Mouse (Mus musculus) cerebellum, postnatal 10 days (tissue): ENCODE measurements at regions not wholly inside any gene's neighbourhood (a gene's known extent, or its start where the extent isn't known, plus 50 kb on each side); places are given as distances from the start of the nearest gene placed in this dataset.
"Not testable (repeated sequence)": the region's sequence is repeated elsewhere in the genome, so short reads cannot be mapped to it uniquely, and the experiment has no call there.

ENCODE experiments used
- DNase-seq, 2 experiments: peaks; one replicate each; pipeline ENCODE4 v3.0.0; 2021; ENCODE audit warnings: mixed read lengths in 2 of 2

DNA sequence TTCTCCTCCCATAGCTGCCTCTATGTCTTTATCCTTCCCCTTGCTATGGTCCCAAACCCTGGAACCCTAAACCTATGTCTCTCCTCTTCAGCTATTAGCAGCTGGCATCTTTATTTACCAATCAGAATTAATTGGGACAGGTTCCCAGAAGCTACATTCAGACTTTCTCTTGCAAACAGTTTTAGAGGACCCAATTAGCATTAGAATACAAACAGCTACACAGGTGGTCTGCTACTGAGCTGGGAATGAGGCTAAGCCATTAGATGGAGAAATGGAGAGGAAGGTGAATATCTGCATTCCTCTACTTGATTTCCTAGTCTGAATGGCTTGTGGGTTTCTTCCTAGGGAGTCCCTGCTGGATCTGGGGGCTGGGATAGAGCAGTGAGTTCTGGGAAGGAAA lies 611.9 kb downstream of the A830018L16Rik start:
- DNase-seq: no peak

DNA sequence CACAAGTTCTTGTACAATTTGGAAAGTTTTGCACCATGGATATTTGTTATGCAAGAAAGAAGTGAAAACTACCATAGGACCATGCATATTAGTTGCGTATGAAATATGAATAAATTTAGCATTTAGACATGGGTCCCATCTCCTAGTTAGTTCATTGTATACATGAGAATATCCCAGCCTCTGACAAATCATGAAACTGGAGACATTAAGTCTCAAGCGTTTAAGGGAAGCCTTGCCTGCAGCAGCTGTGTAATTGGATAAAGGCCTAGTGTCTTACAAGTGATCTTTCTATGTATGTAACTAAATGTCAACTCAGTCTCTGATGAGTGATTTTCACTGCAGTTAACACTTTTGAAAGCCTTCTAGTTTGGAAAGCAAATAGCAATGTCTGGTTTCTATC lies 613.5 kb downstream of the A830018L16Rik start:
- no peak for DNase-seq

DNA sequence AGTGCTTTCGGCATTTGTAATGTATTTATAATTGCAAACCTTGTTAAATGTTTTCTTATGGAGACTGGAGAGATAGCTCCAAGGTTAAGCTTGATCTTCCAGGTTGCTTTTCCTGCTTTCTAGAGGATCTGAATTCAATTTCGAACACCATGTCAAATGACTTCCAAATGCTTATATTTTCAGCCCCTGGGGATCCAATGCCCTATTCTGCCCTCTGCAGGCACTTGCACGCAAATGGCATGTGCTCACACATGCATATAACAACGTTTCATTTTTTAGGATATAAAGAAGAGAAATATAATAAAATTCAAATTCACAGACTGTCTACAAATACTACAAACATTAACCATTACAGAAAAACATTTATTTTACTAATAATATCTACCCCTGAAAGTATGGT lies 614.2 kb downstream of the A830018L16Rik start:
- DNase-seq: no peak

DNA sequence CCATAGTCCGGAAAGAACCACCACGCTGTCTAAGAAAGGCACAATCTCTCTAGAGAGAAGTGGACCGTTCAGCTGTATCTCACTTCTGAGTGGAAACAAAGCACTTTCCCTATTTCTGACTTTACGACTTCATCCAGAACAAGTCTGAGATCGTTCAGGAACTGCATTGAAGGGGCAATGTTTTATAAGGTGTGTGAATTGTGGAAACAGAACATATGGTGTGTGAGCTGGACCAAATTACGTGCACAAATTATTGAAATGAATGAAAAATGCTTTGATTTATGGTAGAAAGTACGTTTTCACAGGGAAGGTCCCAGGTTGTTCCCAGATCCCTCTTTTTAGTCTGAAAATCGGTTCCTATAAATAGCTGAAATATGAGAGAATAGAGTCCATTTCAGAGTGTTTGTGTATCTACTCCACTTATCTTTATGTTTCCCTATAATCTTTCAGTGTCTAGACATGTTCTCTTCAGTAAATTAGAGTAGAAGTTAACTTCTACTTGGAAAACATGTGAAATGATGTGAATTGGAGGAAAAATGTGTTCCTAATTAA lies 638.1 kb downstream of the A830018L16Rik start:
- no peak for DNase-seq

DNA sequence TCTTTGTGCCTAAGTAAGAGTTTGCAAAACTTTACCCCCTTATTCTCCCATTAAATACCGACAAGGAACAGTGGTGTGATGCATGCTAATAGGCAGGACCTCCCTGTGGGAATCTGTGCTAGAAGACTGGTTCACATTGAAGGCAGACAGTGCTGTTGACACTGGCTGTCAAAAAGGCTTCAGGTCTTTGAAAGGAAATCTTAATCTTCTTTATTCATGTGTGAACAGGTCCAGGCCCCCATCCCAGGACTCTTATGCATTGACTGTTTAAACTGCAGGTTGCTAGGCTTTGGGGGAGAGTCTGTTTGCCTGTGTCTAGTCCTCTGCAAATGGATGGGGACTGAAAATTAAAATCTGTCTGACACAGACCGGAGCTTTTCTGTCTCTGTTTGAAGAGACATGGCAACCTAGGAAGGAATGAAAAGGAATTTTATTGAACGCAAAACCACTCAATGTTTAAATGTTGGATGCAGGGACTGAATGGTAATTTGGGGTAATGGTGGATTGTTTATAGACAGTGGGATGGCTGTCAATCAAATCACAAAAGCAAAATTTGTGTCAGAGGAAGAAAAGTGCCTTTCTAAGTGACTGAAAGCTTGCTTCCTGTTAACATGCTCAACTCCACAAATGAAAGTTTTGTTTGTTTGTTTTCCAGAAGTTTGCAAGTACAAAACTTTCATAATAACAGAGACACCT lies 642.1 kb downstream of the A830018L16Rik start:
- DNase-seq: peak; percentile 2 to 5

DNA sequence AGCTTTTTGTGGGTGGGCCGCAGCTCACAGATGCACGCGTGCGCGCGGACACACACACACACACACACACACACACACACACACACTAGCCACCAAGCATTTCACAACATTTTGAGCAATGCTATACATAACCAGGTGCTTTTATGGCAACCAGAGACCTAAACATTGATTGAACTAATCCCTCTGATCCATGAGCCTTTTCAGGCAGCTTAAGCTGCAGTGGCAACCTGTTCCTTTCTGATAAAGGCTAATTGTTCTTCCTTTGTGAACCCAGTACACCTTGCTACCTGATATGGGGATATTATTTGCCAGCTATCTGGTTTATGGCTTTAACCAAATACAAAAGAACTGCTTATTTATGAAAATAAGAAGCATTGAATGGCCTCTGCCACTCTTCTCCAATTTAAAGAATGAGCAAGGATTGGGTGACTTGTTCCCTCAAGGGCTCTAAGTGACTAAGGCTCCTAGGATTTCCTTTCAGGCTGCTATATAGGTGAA lies 651.2 kb downstream of the A830018L16Rik start:
- DNase-seq: no peak

DNA sequence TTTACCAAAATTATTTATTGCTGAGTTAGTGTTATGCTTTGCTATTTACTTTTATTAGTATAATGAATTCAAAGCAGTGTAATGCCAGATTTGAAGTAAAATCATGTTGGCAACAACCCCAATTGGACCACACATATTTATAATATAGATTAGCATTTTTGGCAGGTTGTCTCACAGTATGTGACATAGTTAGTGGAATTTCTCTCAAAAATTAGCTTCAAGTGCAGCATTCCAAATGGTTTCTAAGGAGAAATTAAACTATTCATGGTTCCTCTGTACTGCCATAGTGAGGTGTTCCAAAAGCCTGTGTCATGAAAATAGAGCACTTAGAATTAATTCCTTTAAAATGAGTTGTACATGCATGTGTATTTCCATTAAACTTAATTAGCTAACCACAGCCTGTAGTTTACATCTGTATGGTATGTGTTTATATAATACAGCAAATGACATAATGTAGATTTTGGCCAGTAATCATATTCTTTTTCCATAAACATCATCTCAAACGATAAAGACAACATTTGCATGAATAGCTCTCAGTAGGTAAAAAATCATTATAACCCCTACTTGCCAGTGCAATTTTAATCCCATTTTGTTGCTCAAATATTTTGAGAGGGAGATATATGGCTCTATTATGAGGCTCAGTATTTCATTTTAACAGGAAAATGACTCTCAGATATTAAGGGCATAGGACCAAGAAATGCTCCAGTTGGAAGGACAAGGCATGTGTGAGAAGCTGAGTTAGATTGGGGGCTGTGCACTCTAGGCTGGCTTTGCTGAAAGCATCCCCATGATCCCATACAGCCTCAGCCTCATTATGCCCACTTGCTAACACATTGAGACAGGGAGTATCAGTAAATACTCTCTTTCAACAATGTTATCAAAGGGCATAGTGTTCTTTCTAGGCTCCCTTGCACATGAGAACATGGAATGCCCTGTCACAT lies 678.9 kb downstream of the A830018L16Rik start:
- peak in 1 of 2 experiments; percentile 1 for DNase-seq

DNA sequence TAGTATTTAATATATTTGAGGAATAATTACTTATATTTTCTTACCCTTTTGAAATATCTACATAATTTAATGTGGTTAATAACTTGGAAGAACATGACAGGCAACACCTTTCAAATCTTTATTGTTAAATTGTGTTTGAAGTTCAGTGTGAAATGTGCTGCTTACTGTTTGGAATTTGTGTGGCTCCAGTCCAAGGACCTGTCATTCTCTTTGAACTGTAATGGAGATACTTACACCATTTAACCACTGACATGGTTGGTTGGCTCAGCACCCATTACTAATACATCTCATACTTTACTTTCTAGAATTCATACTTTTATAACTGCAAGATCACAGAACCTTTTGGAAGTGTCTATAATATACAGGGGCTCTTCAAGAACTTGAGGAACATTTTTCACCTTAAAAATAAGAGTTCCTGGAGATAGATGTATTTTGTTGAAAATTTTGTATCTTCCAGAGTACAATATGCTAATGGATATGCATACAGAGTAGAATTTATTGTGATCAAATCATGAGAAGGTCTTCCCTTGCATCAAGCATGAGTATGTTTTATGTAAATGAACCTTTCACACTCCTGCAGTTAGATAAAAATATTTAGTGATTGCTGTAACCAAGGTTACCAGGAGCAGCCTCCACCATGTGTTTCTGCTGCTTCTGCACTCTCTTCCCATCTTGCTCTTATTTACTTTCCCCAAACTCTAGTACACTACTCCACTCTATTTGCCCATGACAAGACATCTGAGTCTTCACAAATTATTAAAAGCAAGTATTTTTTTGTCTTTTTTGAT lies 701.3 kb downstream of the A830018L16Rik start:
- DNase-seq: no peak

DNA sequence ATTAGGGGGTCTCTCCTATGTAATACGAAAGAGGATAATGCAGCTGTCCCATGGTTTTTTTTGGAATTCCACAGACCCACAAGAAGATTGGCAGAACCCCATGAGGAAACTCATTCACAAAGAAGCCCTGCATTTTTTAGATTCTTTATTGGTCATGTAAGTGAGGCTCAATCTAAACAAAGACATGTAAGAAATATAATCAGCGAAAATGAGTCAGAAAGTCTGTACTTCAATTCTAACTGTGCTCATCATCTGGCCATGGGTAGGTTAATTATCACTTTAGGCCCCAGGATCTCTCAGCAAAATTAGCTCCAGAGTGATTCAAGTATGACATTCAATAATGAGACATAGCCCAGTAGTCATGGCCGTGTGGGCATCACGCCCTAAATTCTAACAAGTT lies 703.2 kb downstream of the A830018L16Rik start:
- DNase-seq: no peak

DNA sequence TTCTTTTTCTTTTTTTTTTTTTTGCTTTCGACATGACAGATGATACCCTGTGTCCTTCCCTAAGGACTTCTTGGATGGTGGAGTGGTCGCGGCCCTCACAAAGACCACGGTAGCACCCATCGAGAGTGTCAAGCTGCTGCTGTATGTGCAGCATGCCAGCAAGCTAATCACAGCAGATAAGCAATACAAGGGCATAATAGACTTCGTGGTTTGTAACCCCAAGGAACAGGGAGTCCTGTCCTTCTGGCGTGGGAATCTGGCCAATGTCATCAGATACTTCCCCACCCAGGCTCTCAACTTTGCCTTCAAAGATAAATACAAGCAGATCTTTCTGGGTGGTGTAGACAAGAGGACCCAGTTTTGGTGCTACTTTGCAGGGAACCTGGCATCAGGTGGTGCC lies 707.0 kb downstream of the A830018L16Rik start:
- DNase-seq: no peak

DNA sequence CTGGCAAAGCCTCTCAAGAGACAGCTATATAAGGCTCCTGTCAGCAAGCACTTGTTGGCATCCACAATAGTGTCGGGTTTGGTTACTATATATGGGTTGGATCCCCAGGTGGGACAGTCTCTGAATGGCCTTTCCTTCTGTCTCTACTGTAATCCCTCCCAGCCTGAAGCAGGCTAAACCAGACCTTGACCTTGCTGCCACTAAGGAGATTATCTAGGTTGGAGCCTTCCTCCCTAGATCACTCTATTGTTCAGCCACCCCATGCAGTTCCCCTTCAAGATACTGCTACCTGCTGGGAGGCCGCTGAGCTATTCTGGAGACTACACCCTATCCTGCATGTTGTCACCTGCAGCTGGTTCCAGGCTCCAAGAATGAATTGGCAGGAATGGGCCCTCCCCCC lies 712.7 kb downstream of the A830018L16Rik start:
- DNase-seq: not testable (repeated sequence)

DNA sequence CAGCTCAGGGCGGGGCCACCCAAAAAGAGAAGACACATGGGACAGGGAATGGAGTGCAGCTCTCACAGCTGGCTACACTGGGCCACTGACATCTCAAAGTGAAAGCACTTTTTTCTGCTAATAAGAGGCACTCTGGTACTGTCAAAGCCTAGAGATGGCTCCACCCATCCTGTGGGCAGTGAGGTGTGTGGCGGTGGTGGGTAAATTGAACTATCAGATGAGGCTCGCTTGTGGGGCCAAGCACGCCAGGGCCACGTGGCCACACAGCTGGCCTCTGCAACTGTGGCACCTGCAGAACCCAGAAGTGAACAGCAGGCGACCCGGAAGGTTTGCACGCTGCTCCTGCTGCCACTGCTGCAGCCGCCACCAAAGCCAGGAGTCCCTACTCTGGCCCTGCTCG lies 756.6 kb downstream of the A830018L16Rik start:
- DNase-seq: no peak

DNA sequence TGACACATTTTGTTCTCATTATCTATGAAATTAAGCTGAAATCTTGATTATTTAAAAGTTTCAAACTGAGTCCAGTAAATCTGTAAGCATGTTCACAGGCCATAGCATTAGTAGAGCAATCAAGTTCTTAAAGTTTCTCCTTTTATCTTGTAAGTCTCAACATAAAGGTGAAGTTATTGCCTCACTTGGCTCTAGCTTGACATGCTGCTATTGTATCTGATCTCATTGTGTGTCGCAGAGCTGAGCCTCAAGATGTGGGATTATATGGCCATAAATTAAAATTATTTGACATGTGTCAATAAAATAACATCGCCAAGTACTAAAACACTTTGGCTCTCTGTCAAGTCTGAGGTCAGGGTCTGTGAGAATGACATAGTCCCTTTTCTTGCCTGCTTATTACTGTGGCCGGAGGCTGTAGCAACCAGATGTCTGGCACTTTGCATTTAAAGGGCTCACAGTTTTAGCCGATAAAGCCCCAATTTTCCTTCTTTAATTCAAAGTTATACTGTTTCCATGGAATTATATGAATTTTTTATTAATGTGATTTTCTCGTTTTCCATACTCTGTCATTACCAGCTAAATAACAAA lies 775.8 kb downstream of the A830018L16Rik start:
- DNase-seq: peak in 1 of 2 experiments; percentile 3

DNA sequence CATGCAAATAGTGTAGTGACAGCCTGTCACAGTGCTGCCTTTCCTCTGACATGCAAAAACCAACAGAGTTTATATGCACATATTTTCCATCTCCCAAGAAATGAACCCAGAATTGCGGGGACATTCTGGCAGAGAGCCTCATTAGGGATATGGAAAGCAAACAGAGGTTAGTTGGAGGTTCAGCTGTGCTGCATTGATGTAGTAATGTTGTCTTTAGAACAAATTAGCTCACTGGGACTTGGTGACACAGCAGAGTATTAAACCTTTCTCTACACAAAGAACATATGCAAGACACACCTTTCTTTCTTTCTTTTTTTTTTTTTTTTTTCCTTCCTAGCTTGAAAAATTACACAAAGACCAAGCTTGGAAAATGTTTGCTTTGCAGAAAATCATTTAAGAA lies 778.7 kb downstream of the A830018L16Rik start:
- DNase-seq: no peak

DNA sequence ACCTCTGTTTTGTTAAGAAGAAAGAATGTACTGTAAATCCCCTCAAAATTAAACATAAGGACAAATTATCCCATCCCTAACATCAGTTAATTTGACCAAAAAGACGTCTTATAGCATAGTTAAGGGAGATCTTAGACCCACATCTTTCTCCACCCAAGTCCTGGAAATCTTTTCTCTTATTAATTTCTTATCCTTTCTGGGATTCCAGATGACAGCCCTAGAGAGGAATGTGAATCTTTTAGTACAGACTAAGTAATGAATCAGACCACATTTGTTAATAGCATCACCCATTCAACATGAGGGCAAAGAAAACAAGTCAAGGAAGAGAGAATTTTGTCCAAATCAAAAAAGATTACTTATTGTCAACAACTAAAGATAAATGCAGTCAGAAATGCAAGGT lies 817.2 kb downstream of the A830018L16Rik start:
- no peak for DNase-seq

DNA sequence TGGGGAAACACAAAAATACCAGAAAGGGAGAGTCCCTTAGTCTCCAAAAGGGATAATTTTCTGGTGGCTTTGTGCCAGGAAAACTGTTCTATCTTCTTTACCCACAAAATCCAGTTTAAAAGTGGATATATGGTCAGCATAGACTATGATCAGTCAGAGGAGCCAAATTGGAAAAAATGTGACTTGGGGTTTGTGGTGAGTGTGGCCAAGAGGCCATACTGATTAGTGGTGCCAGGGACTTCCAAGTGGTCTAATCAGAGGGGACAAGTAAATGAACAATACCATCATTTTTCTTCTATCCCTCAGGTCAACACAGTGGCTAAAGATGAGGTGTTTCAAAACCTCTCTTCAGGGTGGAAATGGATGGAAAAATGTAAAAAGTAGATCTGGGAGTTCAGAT lies 828.2 kb downstream of the A830018L16Rik start:
- DNase-seq: peak in 1 of 2 experiments; percentile 2

DNA sequence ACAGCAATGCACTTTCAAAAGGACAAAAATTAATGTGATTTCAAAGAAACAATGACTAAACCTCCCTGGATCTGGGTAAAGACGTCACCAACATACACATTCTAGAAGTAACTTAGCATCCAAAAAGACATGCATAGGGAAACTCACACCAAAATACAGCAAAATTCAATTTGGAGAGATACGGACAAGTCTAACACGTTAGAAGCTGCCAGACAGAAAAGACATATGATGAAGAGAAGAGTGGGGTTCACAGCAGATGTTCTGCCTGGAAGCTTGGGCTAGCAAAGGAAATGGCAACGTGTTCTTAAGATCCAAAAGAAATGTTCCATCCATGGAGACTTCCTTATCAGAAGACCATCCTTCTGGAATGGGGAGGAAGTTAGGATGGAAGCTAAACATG lies 868.6 kb downstream of the A830018L16Rik start:
- no peak for DNase-seq

DNA sequence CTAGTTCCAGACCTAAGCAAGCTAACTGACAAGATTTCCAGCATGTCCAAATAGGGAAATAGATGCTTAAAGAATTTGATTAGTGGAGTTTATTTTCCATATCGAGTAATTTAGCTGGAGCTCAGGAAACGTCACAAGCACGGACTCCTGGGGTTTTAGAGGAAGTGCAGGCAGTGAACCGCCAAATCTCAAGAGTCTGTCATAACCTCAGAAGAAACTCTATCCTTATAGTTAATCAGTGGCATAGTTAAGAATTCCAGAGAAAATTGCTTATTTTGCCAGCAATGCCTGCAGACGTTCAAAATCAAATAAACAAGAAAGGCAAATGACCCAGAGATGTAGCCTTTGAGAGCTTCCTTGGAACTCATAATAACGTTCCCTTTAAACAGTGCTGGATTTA lies 871.6 kb downstream of the A830018L16Rik start:
- no peak for DNase-seq

DNA sequence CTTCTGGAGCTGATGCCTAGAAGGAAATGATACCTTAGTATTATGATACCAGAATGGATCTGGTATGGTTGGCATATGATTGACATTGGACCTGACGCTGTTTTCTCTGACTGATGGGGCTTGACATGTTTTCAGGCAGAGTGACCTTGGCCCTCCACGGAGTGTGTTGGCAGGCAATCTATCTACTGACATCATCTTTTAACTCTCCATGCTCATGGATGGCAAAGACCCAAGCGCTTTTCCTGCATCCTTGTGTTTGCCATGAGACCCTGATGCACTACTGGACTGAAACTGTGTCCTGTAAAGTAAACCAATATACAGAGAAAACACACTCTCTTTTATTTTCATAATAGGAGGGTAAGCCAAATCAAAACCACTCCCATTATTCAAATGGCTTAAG lies 872.1 kb downstream of the A830018L16Rik start:
- DNase-seq: peak; percentile 47 to 55

DNA sequence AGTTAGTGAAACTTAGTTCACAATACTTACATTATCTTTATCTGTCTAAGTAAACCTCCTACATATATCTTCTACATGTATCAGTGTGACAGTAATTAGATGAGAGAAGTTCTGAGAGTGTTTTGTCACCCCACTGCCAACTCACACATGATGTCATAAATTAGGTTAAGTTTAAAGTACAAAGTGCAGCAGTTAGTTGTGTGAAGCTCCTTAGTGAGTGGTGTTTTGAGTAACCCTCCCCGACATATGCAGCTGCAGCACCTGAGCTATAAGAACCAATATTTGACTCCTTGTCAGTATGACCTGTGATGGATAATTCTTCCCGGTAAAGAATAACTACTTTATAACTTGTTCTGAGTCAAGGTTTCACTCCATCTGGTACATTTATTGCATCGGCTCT lies 874.6 kb downstream of the A830018L16Rik start:
- DNase-seq: no peak

DNA sequence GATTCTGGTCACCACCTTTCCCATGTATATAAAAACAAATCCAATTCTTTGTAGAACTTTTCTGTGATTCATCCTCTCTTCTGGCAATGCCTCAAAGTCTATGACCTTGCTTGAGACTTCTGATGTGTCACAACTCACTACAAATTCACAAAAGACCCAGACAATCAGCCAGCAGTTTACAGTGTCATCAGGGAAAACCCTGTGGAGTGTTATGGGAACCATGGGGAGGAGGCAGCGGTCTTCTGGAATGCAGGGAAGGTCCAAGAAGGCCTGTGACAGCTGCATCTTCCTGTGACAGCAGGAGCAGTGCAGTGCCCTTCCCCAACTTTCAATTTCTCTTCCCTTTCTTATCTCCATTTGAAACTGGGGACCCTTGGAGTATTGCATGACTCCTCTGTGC lies 877.9 kb downstream of the A830018L16Rik start:
- DNase-seq: no peak

DNA sequence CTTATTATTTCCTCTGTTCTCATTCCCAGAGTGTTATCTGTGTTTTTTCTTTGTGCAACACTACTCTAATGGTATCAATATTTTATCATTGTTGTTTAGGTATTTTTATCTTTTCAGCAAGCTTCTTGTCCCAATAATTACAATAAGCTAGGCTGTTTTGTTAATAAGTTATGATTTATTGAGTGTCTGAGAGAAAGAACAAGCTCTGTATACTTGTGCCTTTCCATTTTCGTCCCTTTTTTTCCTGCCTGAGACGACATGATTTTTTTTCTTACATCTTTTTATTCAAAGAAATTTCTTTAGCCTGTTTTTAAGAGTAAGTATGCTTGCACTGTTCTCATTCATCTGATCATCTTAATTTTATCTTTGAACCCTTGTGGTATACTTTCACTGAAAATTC lies 904.1 kb downstream of the A830018L16Rik start:
- DNase-seq: no peak
